Mouse (Mus musculus) left cerebral cortex, adult 2 months (tissue): ENCODE results near the gene Hivep3. TPM values are rescaled to one million over a fixed set of nuclear protein-coding genes. Genes with fewer than 3 reads are reported as not detected.
A peak's percentile ranks its signal among the peaks of the same experiment; 100 is the strongest.

ENCODE experiments used
- DNase-seq, 2 experiments: peaks; one replicate each; pipeline ENCODE4 v3.0.0; 2021 to 2022; ENCODE audit warnings: low spot score in 2 of 2, mixed read lengths in 1 of 2; ENCODE audit errors: extremely low spot score in 1 of 2
- H3K27ac ChIP-seq: fragments of 200-600 bp; 2 replicates; pipeline ENCODE4 v1.8.1; 2022
- H3K4me3 ChIP-seq: fragments of 200-600 bp; 2 replicates; pipeline ENCODE4 v1.8.1; 2022
- CTCF ChIP-seq: fragments of 200-600 bp; IDR thresholded peaks from 2 replicates; pipeline ENCODE4 v1.8.1; 2022; ENCODE audit warnings: antibody characterized with exemption, mild to moderate bottlenecking, moderate library complexity
- intact Hi-C: fragments of 180-260 bp; cut with DNase I; formaldehyde crosslinking; loops from one replicate; pipeline ENCODE4 v1.15.1; 2025
- total RNA-seq, 2 experiments: library from RNA; stranded (reverse); gene quantifications; 2 replicates each; pipeline ENCODE4 v1.2.3; 2021

Hivep3 gene
- total RNA-seq, 2 experiments from 2014 or later: 65.8 to 87.4 TPM

DNA sequence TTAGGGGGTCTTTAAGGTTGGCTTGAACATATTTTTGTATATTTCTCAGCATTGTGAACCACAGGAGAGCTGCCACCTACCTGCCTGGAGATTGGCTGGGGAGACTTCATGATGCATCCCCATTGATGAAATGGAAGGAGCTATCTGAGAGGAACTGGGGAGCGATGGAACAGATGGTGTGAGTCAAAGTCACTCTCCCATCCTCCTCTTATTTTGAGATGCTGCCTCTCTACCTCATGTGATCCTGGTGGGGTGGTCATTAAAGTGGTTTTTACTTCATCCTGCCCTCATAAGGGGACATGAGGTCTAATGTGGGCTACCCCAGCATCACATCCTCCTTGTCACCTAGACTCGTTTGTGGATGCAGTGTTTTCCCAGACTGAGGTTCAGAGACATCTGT, 28.6 kb downstream of the Hivep3 start:
- Histone ChIP-seq H3K27ac (peak overlapping the region; percentile 78; the same call in 1 of the 2 replicates), H3K4me3 (no peak overlapping the region)
- intact Hi-C loops: loop anchor here (5.0 kb wide), 1 partner anchor 140 kb away; no protein-coding TSS in a partner anchor
- DNase-seq: no peak
- TF ChIP-seq CTCF: no peak

DNA sequence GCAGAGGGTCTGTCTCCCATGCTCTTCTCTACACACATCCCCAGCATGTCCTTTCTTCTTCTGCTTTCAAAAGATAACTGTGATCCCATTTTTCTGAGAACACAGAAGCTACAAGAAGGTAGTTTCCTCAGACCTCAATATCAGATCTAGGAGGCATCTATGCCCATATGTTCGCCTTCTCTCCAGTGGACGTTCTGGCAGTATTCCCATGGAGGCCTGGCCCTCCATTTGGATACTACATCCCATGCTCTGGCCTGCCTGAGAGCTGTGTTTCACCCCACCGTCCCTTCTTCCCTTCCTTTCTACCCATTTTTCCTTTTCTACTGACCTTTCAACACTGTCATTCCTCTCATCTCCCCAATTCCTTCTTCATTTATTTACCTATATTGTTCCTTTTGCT, 34.5 kb downstream of the Hivep3 start:
- no peak for DNase-seq
- no peak for TF ChIP-seq CTCF
- H3K27ac ChIP-seq: no peak overlapping the region
- no peak overlapping the region for H3K4me3 ChIP-seq
- intact Hi-C loops: no loop called here

DNA sequence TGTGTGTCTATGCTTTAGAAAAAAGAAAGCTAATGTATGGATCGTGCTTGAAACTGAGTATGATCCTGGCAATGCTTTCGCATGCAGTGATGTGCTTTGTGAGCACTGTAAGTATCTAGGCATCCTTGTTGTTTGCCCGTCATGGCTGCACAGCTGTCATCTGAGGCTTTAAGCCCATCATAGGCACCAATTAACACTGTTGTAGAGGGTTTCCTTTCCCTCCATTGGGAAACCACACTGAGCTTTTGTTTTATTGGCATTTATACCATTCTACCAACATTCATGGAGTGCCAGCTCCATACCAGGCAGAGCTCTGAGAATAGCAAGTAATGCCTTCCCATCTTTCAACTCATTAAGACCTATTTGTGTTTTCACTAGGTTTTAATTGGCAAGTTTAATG, 42.3 kb downstream of the Hivep3 start:
- intact Hi-C loops: no loop called here
- no peak for DNase-seq
- H3K4me3 ChIP-seq: no peak overlapping the region
- TF ChIP-seq CTCF: no peak
- no peak overlapping the region for H3K27ac ChIP-seq

DNA sequence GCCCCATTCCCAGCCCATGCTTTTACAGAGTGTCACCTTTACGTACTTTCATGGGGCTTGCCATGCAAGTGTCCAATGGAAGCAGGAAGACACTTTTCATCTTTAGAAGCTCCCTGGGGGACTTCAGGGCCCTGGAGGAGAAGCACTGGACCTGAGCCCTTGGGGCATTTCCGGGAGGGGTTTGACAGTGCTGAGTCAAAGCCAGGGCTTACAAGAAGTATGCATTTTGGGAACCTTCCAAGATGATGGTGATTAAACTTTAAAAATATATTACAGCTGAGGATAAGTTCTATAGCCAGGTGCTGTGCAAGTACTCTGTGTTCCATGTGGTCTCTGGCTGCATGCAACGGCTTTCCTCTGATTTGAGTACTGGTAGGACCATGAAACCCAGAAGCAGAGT, 43.6 kb downstream of the Hivep3 start:
- H3K4me3 ChIP-seq: no peak overlapping the region
- no peak overlapping the region for H3K27ac ChIP-seq
- no peak for TF ChIP-seq CTCF
- DNase-seq: no peak
- intact Hi-C loops: no loop called here

DNA sequence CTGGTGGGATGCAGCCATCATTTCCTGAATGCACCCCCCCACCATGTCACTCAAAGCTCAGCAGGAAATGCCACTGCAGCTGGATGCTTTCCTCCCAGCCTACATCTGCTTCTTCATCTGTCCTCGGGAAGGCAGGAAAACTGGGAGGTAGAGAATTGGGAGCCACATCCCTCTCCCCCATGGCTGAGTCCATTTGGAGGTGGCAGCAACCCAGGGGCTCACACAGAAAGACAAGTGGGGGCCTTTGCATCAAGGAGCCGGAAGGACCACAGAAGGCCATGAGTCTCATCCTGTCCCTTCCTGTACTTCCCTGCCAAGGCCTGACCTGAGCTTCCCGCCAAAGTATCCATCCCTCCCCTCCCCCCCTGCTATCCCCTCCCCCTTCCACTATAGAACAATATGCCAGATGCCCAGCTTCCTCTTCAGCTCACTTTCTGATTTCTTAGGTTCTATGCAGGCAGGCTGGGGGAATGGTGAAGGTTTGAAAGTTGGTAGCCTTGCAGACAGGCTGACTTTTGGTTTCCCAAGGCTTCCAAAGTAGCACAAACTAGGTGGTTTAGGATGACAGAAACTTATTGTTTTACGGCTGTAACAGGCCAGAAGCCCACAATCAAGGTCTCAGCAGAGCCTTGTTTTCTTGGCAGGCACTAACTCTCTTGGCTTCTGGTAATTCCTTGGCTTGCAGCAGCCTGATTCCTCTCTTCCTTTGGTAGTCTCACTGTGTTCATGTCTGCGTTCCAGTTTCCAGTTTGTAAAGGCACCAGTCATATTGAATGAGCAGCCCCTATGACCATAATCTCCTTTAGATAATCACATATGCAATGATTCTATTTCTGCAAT, 46.2 kb downstream of the Hivep3 start:
- no peak overlapping the region for H3K4me3 ChIP-seq
- intact Hi-C loops: no loop called here
- no peak for DNase-seq
- no peak for TF ChIP-seq CTCF
- H3K27ac ChIP-seq: no peak overlapping the region

DNA sequence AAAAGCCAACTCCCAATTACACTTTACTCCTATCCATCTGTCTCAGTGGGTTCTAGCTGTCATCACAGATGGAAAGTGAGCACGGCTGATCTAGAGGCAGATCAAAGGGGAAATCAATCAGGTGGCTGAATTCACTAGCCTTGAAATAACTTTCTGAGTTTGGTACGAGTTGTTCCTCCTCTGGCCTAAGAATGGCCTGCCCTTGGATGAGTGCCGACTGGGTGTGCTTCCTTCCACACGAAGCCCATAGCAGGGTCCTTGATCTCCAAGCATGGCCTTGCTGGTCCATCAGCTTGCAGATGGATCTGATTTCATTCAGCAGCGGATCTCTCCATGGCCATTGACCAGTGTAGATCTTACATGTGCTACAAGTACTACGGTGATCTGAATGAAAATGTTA, 47.3 kb downstream of the Hivep3 start:
- no peak for TF ChIP-seq CTCF
- DNase-seq: no peak
- Histone ChIP-seq H3K4me3 (no peak overlapping the region), H3K27ac (no peak overlapping the region)
- intact Hi-C loops: no loop called here

DNA sequence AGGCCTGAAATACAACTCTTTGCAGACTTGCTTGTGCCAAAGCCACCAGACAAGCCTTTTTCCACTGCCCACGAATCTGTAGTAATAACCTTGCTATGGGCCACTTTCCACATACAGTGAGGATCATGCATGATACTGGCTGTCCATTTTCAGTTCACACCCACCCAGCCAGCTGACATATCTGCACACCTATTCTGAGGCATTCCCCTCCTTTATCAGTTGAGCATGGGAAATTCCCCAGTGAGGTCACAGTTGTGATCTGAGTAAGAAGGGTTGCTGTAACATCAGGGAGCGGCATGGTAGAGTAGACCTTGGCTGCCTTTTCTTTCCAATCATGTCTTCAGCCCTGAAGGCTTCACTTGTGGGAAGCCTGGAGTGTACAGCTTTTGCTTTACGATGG, 51.4 kb downstream of the Hivep3 start:
- H3K4me3 ChIP-seq: no peak overlapping the region
- intact Hi-C loops: no loop called here
- no peak overlapping the region for H3K27ac ChIP-seq
- no peak for DNase-seq
- no peak for TF ChIP-seq CTCF

DNA sequence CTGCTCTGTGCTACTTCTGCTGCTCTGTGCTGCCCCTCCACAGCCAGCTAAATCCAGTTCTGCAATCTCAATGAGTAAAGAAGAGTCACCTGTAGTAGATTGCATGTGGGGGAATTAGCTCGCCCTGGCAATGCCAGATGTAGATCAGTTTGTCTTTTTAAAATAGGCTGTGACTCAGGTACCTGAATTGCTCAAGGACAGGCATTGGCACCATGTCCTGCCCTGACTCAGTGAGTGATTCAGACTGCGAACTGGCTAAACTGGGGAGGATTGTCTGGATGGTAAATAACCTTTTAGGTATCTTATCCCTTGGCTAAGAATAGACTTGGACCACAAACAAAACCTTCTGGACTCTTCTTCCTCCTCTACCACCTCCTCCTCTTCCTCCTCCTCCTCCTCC, 52.7 kb downstream of the Hivep3 start:
- no peak overlapping the region for H3K4me3 ChIP-seq
- DNase-seq: no peak
- intact Hi-C loops: no loop called here
- no peak for TF ChIP-seq CTCF
- H3K27ac ChIP-seq: no peak overlapping the region

DNA sequence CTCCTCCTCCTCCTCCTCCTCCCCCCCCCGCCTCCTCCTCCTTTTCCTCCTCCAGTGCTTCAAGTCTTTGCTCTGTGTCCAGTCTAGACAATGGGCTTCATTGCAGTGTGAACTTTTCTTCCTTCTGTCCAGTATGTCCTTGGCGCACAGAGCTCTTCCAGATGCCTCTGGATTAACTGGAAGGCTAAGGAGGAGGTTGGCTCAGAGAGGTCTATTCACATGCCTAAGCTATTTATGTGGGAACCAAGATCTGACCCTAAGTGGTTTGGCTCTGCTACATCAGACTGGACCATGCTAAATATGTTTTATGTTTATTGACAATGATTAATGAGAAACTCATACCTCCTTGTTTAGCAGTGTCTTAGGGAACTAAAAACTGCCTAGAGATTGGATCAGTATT, 53.1 kb downstream of the Hivep3 start:
- intact Hi-C loops: no loop called here
- no peak for TF ChIP-seq CTCF

DNA sequence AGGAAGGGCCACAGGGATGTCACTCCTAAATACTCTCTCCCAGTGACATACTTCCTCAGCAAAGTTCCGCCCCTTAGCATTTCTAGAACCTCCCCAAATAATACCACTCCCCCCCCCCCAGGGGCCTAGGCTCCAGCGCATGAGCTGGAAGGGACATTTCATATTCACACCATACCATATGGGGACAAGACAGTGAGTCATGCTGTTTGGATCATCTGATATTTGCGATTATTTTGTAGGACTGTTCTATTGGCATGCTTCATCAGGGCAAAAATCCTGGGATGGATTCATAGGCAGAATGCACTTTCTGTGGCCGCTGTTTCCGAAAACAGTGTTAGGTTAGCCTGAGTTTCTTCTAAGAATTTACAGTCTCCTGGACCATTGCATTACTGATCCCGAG, 55.2 kb downstream of the Hivep3 start:
- intact Hi-C loops: no loop called here
- no peak overlapping the region for H3K27ac ChIP-seq
- no peak overlapping the region for H3K4me3 ChIP-seq
- DNase-seq: no peak
- no peak for TF ChIP-seq CTCF

More for the DNA sequence above, 53.1 kb downstream of the Hivep3 start:
- Histone ChIP-seq H3K27ac (no peak overlapping the region), H3K4me3 (no peak overlapping the region)
- DNase-seq: no peak

DNA sequence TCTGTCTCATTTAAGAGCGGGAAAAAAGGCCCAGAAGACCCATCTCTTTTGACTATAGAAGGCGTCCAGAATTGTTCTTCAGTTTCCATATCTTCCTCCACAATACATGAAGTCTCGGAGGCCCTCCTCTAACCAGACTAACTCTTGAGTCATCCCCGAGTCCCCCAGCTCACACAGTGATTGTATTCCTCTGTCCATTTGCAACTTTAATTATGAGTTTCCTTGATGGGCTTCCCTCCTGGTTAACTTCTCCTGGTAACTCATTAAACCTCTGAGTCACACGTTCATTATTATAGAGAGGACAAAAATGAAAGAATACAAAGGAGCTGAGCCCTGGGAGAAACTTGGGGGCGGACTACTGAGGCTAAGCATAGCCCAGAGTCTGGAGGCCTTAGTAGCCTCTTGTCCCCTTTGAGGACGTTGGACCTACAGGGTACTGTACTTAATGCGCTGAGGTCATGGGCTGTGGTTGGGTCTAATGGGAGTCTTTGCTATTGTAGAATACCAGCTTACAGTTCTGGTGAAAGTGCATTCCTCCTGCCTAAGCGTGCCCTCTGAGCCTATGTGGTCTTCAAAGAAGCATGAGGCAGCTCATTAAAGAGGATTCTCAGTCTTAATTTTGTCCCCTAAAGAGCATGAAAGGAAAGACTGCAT, 56.0 kb downstream of the Hivep3 start:
- intact Hi-C loops: no loop called here
- H3K27ac ChIP-seq: no peak overlapping the region
- no peak for DNase-seq

DNA sequence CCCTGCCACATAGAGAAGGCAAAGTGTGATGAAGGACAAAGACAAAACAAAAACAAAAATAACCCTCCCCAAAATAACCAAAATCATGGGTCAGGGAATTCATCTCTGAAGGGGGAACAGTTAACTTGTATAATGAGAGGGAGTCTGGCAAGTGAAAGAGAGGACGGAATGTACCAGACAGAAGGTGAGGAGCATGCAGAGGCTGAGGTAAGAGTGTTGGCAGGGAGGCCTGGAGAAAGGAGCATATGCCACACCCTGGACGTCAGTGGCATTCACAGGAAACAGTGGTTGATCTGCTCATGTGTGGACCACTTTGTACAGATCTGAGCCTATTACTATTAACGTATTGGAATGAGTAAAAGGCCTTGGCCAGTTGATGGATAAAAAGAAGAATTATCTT, 65.3 kb downstream of the Hivep3 start:
- H3K4me3 ChIP-seq: no peak overlapping the region
- TF ChIP-seq CTCF: no peak
- intact Hi-C loops: no loop called here
- DNase-seq: no peak
- no peak overlapping the region for H3K27ac ChIP-seq

More for the DNA sequence above, 56.0 kb downstream of the Hivep3 start:
- TF ChIP-seq CTCF: no peak
- H3K4me3 ChIP-seq: no peak overlapping the region
